In genomic region chr19:25136171-25136570, GRCm38 (mm10) we compare ENCODE assay signal across 24 mouse cellular contexts.
"Had no signal": no experiment of that assay in that cellular context is flagged by ENCODE, and none has a peak within 500 bp of the region (broad histone marks: within the 10 kb centered on the region; RNA-seq: fewer than 3 reads in every experiment).

No protein-coding gene starts in this region.

- ATAC-seq: hindbrain, embryonic 16.5 days; inflammation-experienced regulatory T-cells, adult 6 months; intestine, embryonic 15.5 days; intestine, postnatal 0 days had no signal

- H3K4me1 ChIP-seq: hindbrain, embryonic 10.5 days; hindbrain, embryonic 12.5 days; intestine, embryonic 15.5 days; limb, embryonic 10.5 days; limb, embryonic 12.5 days had no signal

- H3K4me2 ChIP-seq: heart, embryonic 11.5 days; heart, embryonic 13.5 days; heart, embryonic 15.5 days; hindbrain, embryonic 12.5 days; hindbrain, embryonic 14.5 days; intestine, embryonic 15.5 days; limb, embryonic 12.5 days had no signal

- H3K9ac ChIP-seq: heart, embryonic 13.5 days; heart, embryonic 15.5 days; hindbrain, embryonic 12.5 days; hindbrain, embryonic 14.5 days; intestine, embryonic 15.5 days; limb, embryonic 12.5 days had no signal

- H3K27ac ChIP-seq: gastrocnemius, adult 2 months; heart, adult 2 months; heart, embryonic 13.5 days; heart, embryonic 15.5 days; hindbrain, embryonic 10.5 days; hindbrain, embryonic 12.5 days; hindbrain, embryonic 14.5 days; intestine, embryonic 15.5 days; layer of hippocampus, adult 2 months; left cerebral cortex, adult 2 months; limb, embryonic 10.5 days; limb, embryonic 12.5 days had no signal

- H3K27me3 ChIP-seq: heart, embryonic 13.5 days; heart, embryonic 15.5 days; hindbrain, embryonic 12.5 days; intestine, embryonic 15.5 days; limb, embryonic 12.5 days had no signal

- H3K9me3 ChIP-seq: heart, embryonic 13.5 days; heart, embryonic 15.5 days; hindbrain, embryonic 10.5 days; hindbrain, embryonic 12.5 days; intestine, embryonic 15.5 days; limb, embryonic 10.5 days; limb, embryonic 12.5 days had no signal

- H3K36me3 ChIP-seq: heart, embryonic 13.5 days; heart, embryonic 15.5 days; hindbrain, embryonic 10.5 days; hindbrain, embryonic 12.5 days; intestine, embryonic 15.5 days; limb, embryonic 10.5 days; limb, embryonic 12.5 days had no signal

- H3K4me3 ChIP-seq: gastrocnemius, adult 2 months; heart, adult 2 months; heart, embryonic 13.5 days; heart, embryonic 15.5 days; hindbrain, embryonic 10.5 days; hindbrain, embryonic 12.5 days; intestine, embryonic 15.5 days; layer of hippocampus, adult 2 months; left cerebral cortex, adult 2 months; limb, embryonic 10.5 days; limb, embryonic 12.5 days had no signal

- DNase-seq: gastrocnemius, adult 2 months; gastrocnemius, postnatal 10 days; gastrocnemius, postnatal 25 days; heart, adult 2 months; heart, postnatal 4 days; kidney, adult 18-20 months; kidney, adult 8-10 months; kidney, postnatal 10 days; kidney, postnatal 25 days; kidney, postnatal 4 days had no signal
